Mouse (Mus musculus): Measurements from ENCODE around the gene Nrxn1.

The Nrxn1 gene

DNA sequence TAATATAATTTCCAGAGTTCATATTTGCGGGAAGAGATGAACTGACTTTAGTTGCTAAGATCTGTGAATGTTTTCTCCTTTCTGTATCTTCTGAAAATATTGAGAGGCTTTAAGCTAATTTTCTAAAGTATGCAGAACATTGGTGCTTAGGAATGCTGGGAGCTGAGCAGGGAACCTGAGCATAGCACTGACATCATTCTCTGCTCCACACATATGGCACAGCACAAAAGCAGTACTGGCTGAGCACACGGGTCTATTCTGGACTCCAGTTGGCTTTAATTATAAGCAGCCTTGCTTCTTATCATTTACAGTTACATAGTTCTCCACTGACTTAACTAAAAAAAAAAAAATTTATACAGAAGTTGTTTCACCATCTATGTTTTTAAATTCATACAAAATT lies 641.5 kb downstream of the Nrxn1 start:
- DNase-seq (ENCODE audit: low read depth, low spot score): no peak

DNA sequence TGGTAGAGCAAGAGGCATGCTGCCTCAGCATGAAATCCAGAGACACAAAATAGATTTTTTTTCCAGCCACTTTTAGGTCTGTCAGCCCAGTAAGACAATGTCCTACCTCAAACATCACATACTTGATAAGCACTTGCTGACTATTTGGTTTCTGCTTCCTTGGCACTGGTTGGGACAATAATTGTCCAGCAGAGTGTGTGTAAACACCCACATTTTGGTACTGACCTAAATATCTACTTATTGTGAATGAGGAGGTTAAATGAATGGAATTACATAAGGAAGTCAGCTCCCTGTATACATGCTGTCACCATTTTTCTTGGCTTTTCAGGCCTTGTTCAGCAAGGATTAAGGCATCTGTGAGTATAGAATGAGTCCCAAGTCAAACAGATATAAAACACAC lies 649.8 kb downstream of the Nrxn1 start:
- DNase-seq (ENCODE audit: low read depth, low spot score): no peak

DNA sequence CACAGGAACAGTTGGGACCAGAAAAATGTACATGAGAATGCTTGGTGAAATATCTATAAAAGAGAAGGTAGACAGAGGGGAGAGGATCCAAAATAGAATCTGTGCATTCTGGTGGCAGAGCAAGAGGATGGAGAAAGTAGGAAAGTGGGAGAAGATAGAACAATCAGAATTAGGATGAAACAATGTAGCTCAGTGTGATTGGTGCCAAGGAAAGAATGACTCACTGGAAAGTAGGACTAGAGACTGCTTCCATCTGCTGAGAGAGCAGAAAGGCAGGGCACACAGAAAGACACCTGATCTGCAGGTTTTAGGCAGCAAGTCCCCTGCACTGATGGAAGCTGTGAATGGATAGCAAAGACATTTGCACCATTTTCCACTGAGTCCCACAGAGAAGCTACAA lies 657.0 kb downstream of the Nrxn1 start:
- DNase-seq (ENCODE audit: low read depth, low spot score): no peak

DNA sequence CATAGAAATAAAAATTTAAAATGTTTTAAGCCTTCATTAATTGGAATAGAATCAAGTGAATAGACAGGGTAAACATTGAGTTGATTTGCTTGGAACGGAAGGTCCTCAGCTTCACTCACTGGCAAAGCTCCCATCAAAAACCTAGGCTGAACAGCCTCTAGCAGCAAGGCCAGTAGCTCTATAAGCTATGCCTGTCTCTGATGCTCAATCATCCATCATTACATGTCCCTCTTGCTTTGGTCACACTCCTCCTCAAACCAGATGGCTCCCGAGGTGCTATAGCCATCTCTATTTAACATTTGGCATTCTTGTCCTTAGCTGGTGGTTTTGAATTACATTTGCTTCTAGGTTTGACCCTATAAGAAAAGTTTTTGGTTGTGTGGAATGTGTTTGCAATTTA lies 657.5 kb downstream of the Nrxn1 start:
- no peak for DNase-seq (ENCODE audit: low read depth, low spot score)

DNA sequence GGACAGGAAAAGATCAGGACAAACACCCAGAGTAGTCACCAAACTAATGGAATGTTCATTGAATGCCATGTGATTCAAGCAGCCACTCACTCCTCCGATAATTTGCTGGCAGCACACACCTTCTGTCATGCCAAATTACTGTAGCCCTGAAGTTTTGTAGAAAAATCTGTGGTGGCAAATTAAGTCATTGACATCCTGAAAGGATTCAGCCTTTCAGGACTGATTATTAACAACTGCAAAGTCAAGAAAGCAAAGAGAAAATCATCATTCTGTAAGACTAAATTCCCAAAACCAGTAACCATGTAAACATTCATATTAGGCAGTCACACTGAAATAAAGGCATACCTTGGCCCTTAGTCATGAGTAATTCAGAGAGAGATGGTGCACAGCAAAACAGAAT lies 662.7 kb downstream of the Nrxn1 start:
- DNase-seq (ENCODE audit: low read depth, low spot score): no peak

DNA sequence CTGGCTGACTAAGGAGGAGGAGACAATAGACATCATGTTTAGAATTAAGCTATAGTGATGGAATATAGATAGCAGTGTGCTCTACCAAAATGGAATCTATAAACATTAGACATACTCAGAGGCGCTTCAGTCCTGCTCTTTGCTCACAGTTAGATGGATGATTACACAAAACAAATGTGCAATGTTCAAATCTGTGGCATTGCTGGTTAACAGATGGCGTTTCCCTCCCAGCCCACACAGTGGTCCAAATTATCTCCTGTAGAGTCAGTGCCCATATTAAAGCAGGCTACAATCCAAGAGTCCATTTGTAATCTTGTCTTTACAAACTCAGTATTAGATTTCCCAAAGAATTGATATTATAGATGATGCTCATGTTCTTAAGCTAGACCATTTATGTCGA lies 666.9 kb downstream of the Nrxn1 start:
- no peak for DNase-seq (ENCODE audit: low read depth, low spot score)

DNA sequence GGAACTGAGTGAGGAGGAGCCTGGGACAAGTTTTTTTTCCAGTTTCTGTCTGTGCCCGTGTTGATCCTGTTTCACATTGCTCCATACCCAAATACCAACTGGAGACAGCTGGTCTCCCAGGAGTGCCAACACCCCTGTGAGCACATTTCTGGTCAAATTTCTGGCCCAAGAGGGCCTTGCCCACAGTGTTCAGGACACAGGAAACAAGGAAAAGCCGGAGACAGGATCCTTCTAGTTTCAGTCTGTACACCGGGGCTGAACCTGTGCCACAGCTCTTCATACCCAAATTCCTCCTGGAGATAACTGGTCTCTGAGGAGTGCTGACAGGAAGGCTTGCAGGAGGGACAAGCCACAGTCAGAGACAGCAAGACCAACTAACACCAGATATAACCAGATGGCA lies 670.3 kb downstream of the Nrxn1 start:
- DNase-seq (ENCODE audit: low read depth, low spot score): no peak

DNA sequence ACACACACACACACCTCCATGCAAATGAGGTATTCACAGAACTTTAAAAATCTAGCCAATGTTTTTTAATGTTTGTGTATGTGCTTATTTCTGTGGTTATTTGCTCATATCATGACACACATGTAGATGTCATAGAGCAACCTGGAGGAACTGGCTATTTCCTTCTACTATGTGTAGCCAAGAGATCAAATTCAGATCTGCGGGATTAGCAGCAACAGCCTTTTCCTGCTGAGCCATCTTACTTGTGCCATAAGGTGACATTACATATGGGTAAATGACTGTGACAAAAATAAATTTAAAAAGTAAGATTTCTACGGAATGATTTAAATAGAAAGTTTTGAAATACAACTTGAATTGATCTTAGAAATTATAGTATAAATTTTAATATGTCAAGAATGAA lies 672.1 kb downstream of the Nrxn1 start:
- DNase-seq (ENCODE audit: low read depth, low spot score): no peak

DNA sequence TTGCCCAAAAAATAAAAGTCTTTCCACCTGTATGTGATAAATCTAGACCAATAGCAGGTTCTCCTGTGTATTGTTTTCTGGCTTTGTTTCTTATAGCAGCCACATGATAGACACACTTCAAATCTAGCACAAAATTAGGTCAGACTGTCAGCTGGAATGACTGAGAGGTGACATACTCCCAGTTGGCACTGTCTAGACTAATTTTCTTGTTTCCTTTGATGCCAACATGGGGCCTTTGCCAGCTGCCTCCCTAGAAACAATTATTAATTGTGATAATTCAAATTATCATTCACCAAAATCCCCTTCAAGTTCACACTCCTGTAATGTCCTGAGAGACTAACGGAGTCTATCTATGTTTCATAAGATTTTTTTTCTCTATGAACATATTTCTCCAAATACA lies 673.3 kb downstream of the Nrxn1 start:
- DNase-seq (ENCODE audit: low read depth, low spot score): no peak

DNA sequence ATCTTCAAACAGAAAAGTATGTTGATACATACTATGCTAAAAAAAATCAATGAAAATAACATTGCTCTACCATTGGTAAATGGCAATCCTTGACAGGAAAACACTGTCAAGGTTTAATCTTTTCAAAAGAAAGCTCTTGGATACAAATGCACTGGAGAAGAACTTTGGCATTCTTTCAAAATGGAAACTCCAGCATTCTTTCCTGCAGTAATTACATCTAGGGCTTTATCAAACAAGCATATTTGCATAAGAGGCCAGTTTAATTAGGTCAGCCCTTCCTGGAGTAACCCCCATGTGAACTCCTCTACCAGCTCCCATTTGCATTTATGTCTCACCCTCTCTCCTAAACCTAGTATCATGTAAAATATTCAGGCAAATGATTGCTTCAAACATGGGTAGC lies 696.5 kb downstream of the Nrxn1 start:
- DNase-seq (ENCODE audit: low read depth, low spot score): no peak

DNA sequence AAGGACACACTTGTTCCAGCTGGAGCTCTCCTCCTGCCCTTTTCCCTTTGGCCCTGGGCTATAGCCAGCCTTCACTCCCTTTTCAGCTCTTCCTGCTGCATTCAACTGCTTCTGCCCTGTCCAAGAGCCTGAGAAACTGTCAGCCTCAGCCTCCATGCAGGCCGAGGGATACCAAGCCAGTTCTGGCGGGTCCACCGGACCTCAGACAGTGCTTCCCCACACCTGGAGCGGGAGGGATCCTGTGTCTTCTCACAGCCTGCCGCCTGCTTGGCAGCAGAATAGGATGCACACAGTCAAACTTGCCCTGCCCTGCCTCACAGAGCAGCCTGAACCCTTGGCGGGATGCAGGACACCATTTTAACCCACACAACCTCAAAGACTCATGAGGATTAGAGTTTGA lies 698.3 kb downstream of the Nrxn1 start:
- DNase-seq (ENCODE audit: low read depth, low spot score): no peak

DNA sequence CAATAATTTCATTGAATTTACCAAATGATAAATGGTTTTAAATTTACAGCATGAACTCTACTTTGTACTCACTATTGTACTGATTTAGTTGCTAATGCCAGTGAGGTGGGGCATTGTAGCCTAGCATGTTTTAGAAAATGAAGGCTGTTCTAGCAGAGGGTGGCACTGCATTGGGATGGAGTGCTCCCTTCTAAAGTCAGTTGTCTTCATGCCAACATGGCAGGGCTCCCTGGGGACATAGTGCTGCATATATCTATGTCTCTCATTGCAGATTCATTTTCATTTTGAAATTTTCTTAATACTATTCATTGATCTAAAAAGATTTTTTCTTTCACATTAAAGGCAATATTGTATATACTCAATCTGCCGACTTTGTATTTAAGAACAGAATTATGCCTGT lies 700.1 kb downstream of the Nrxn1 start:
- no peak for DNase-seq (ENCODE audit: low read depth, low spot score)

DNA sequence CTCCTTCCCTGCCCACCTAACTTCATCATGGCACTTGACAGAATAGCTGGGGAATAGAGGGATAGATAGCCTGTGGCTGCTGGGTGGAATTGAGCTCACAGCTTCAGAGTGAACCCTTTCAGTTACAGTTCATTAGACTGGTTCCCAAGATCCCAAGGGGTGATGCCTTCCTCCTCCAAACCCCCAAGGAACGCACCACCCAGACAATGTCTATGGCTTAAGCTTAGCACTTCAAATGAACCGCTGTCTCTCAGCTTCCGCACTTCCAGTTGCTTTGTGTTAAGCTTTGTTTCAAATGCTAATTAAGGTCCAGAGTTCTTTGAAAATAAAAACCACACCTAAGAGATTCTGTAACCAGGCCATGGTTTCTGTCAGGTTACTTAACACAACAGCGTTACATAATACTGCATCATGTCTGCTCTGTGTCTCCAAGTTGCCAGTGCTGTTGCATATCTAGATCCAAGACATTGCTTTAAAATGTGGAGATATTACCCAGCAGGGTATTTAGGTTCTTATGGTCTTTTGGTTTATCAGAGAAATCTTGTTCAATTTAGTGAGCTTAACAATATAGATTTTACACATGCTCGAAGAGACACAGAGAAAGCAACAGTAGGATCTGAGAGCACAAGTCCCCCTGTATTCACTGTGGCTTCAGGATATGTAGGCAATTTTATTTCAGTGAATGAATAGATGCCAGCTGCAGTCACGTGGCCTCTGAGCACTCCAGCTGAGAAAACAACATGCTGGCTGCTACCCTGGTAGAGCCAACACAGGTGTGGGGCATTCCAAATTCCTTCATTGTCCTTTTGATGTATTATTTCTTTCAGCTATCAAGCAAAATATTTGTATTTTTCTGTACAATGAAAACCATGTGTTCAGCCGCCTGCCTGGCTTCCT lies 702.3 kb downstream of the Nrxn1 start:
- no peak for DNase-seq (ENCODE audit: low read depth, low spot score)

DNA sequence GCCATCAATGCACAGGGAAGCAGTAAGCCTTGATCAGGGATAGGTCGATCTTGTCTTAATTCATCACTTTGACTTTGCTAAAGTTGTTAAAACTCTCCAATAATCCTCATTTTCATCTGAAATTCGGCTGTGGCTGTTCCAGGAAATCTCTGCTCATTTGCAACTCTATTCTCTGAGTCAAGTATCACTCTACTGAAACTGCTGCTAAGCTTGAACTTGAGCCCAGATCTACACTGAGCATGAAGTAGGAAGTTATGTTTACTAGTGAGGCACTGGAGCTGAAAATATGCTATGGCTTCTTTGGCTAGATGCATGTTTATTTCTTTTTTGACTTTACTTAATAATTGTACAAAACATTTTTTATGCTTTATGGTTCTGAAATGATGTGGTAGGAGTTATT lies 708.0 kb downstream of the Nrxn1 start:
- no peak for DNase-seq (ENCODE audit: low read depth, low spot score)

DNA sequence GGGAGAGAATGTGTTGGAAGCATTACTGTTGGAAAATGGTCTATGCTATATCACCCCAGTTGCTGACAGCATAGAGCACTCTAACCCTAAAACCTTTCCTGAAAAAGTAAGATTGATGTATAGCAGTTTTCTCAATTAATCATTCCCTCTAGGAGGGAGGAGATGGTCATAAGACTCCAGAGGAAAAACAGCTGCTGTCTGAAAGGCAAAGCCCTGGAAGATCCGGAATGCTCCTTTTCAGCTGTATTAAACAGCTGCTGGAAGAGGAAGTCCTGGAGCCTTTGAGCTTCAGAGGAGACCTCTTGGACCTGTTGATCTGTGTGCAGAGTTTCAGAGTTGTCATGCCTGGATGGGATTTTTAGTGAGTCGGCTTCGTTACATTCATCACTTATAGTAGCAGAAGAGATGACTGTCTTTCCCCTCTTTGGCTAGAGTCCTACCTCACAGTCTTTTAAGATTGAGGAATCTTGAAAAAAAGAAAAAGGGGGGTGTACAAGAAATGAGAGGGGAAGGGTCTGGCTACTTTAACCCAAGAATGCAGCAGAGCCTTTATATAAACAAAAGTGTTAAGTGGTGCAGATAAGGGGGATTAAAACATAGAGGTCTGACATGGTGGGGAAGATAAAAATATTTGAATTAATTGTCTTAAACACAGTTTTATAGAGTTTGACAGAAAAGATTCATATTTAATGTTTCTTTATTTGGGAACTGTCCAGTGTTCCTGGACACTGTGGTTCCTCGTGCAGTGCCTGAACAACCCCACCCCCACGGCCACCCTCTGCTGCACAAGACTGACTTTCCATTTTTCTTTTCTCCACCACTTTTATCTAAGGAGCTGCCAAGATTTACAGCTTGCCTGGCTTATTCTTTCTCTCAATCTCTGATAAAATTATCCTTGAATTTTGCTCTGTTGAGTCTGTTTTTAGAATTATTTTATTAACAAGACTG lies 710.1 kb downstream of the Nrxn1 start:
- DNase-seq (ENCODE audit: low read depth, low spot score): no peak

DNA sequence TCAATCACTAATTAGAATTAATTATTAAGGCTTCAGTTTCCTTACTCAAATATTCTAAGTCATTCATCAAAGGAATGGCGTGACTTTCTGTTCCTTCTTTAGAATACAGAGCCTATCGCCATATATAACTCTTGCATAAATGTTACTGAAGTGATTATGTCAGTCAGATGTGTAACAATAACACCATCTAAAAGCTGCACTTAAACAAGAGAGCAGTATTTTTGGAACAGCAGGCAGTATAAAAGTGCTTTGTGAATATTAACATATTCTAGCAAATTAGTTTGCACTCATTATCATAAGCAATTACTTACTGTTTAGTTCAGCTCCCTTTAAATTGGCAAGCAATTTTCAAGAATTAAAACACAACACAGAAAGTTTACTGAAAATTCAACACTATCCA lies 716.3 kb downstream of the Nrxn1 start:
- DNase-seq (ENCODE audit: low read depth, low spot score): no peak

DNA sequence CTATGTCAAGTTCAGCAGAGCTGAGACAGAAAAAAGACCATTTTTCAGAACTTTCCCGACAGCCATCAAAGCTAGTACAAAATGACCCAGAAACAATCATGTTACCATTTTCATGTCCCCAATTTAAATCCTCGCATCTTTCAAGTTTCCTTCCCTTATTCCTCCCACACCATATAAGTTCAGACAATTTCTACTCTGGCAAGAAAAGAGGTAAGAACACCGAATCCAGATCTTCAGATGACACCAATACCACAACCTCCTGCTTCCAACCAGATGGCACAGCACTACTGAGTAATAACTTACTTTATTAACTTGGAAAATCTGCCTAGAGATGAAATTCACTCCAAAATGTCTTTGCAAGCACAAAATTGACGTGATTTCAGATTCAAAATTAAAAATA lies 730.7 kb downstream of the Nrxn1 start:
- no peak for DNase-seq (ENCODE audit: low read depth, low spot score)

DNA sequence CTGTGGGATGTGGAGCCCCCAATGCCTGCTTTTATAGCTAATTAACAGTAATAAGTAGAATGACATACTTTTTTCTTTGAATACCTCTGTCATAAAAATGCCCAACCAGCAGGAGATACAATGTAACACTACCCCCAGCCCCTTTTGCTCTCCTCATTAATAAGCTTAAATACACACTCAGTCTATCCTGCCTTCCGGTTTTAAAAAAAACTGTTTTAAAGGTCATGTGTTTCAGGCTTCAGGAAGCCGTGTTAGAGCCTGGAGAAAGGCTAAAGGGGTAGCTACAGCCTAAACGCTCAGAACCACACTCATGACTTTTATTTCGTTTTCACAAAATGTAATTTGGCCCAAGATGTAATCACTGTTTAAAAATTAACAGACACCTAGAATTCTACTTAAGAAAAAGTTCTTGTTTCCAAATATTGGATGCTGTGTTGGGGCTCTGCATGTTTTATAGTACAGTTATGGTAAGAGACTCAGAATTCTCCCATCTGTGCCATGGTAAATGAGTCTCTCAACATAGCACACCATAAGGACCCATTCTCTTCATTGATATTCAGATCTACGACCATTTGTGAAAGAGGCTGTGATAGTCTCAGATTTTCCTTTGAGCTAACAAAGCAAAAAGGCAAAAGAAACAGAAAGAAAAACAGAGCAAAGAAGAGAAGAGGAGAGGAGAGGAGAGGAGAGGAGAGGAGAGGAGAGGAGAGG lies 743.3 kb downstream of the Nrxn1 start:
- DNase-seq (ENCODE audit: low read depth, low spot score): no peak

DNA sequence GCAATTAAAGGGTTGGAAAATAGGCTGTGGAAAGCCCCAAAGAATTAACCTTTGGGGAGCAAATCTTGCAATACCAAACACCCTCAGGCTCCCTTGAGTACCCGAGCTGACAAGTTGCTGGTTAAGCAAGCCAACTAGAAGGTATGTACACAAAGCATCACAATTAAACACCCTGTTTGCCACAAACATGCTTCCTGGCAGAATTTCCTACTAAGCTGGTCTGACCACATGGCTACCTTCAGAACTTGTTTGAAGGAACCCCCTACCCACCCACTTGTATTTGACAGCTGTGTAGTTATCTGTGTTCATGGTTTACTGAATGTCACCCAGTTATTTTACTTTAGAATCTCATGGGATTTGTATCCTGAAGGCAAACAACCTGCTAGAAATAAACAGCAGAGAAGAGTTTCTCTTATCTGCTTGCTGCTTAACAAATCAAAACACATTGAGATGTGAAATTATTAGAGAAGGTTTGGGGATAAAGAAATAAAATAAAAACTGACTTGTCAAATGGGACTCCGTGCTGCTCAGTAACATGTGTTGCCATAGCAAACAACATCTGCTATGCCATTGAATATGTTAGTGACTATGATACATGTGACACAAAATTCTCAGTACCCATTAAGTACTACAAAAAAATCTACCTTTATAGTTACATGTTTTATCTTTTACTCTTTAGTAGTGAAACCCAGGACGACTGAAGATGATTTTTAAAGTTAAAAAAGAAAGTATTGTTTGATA lies 746.0 kb downstream of the Nrxn1 start:
- DNase-seq (ENCODE audit: low read depth, low spot score): no peak

DNA sequence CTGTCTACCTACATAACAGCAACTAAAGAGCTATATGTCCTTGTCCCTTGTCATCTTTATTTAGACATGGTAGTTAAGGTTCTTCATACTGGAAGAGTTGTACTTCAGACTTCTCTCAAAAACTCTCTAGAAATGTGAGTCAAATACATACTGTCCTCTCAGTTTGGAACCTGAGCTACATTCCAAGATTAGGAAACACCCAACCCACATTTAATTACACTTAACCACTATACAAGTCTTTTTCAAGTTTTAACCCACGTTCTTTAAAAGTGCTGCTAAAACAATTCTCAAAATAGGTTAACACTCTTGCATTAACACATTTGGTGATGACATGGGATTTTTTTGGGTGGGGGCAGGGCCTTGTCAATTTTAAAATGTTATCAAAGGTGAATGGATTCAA lies 759.4 kb downstream of the Nrxn1 start:
- DNase-seq (ENCODE audit: low read depth, low spot score): no peak

DNA sequence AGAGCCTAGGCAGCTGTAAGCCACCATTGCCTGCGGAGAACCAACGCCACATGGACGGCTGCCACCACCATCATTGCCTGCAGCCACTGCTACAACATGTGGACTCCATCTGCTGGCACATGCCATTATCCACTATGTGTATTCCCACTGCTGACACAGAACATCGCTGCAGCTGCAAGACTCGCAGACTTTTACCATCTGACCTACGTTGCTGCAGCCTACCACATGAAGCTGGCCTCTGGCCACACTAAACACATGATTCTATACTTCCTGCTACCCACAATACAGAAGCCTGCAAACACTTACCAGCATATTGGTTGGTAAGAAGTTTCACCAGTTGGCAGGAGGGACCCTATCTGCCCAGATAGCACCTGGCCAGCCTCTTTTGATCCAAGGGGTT lies 769.2 kb downstream of the Nrxn1 start:
- no peak for DNase-seq (ENCODE audit: low read depth, low spot score)
